Mouse (Mus musculus) stomach, postnatal 0 days (tissue): ENCODE results near the gene Cd36.

Source experiments
- CTCF ChIP-seq: IDR thresholded peaks from 2 replicates; pipeline ENCODE4 v1.5.1; 2016; ENCODE audit warnings: antibody characterized with exemption, low read depth, mild to moderate bottlenecking, moderate library complexity
- EP300 ChIP-seq: optimal IDR thresholded peaks from 2 replicates; pipeline ENCODE3; 2016; ENCODE audit warnings: antibody characterized with exemption

- no peak for TF ChIP-seq CTCF
- no peak for TF ChIP-seq EP300
Measured at GRCm38 (mm10) chr5:17934501-17934900, 45.9 kb upstream of the Cd36 start.
